Mouse (Mus musculus) liver, adult 2 months (tissue): ENCODE measurements around the gene Arhgap6.

ENCODE experiments used
- CTCF ChIP-seq: fragments of 200-500 bp; IDR thresholded peaks from 2 replicates; pipeline ENCODE4 v1.5.1; 2011; ENCODE audit warnings: low read depth, low read length, control low read depth
- POLR2A ChIP-seq: fragments of 200-500 bp; IDR thresholded peaks from 2 replicates; pipeline ENCODE4 v1.6.1; 2011; ENCODE audit warnings: low read length, control low read depth; ENCODE audit not compliant: insufficient read depth; ENCODE audit errors: extremely low read depth

DNA sequence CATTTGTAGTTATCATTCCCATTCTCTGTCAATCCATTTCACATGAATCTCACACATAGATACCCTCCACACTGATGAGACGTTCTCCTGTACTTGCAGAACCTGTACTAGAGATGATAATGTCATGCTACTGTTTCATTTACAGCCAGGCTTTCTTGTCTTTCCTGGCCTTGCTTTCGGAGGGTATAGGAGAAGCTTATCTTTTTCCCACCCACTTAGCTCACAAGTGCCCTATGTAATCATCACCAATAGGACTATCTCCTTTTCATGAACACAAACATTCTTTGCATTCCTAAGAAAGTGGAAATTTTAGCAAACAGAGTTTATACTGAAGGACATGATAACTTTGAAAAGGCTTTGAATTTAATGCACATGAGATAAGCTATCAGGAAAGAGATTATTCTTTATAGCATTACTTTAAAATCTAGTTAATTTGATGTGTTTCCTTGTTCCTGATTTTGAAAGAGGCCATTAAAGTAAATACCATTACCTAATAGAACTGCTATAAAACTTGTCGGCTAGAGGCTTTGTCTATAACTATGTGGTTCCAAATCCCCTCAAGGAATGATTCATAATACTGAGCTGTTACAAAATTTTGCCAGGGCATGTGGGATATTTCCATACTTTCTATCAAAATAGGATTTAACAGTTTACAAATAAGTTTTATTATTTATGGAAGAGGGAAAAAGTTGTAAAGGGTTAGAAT lies 427.6 kb downstream of the Arhgap6 start:
- TF ChIP-seq CTCF, result no peak
- TF ChIP-seq POLR2A, result no peak
